Mouse (Mus musculus) CH12.LX (cell line): Measurements from ENCODE around the gene Cyp27b1.

ENCODE experiments used
- CTCF ChIP-seq, 2 experiments: IDR thresholded peaks in 1 of 2; conservative IDR thresholded peaks in 1 of 2; 2 replicates each; pipeline ENCODE4 v1.5.1; 2011 to 2012; ENCODE audit warnings: low read depth in 2 of 2, low read length in 2 of 2, improper control_type of control experiment in 1 of 2, inconsistent platforms in 1 of 2, mild to moderate bottlenecking in 1 of 2, moderate library complexity in 1 of 2
- NELFE ChIP-seq: IDR thresholded peaks from 2 replicates; pipeline ENCODE4 v1.6.1; 2011; ENCODE audit warnings: low read depth, low read length, improper control_type of control experiment
- POLR2A ChIP-seq: IDR thresholded peaks from 2 replicates; pipeline ENCODE4 v1.6.1; 2011; ENCODE audit warnings: low read depth, mild to moderate bottlenecking, improper control_type of control experiment, low read length
- RAD21 ChIP-seq: IDR thresholded peaks from 2 replicates; pipeline ENCODE4 v1.6.1; 2011; ENCODE audit warnings: low read depth, mild to moderate bottlenecking, low read length, improper control_type of control experiment, moderate library complexity
- RCOR1 ChIP-seq: conservative IDR thresholded peaks from 2 replicates; pipeline ENCODE4 v1.6.1; 2012; ENCODE audit warnings: low read depth, mild to moderate bottlenecking, inconsistent platforms, low read length, improper control_type of control experiment
- ZNF384 ChIP-seq: IDR thresholded peaks from 2 replicates; pipeline ENCODE4 v1.6.1; 2012; ENCODE audit warnings: low read depth, low read length, improper control_type of control experiment, inconsistent platforms

GRCm38 (mm10) chr10:127099868-127100267 is 51.8 kb downstream of the Cyp27b1 start:
- TF ChIP-seq NELFE (no peak), CTCF (conservative IDR thresholded peaks at IDR 0.05 in 1 of 2, IDR thresholded peaks at IDR 0.05 in 1 of 2; ENCODE audit: low read depth in 2 of 2, low read length in 2 of 2) (no peak), RAD21 (no peak), ZNF384 (no peak), POLR2A (no peak), RCOR1 (no peak)
